Mouse (Mus musculus) spleen, adult 2 months (tissue): ENCODE data around the gene Gpr160. TPM values are rescaled to one million over a fixed set of nuclear protein-coding genes. Genes with fewer than 3 reads are reported as not detected.
A peak's percentile ranks its signal among the peaks of the same experiment; 100 is the strongest.

ENCODE experiments used
- DNase-seq, 2 experiments: peaks; one replicate each; pipeline versions ENCODE4 v3.0.0 to v3.0.0-alpha.2; 2012 to 2021; ENCODE audit warnings: low spot score in 2 of 2, low read depth in 1 of 2
- H3K27ac ChIP-seq: fragments of 200-500 bp; 2 replicates; pipeline ENCODE4 v1.5.1; 2012; ENCODE audit warnings: low read length, inconsistent platforms; ENCODE audit not compliant: insufficient read depth
- H3K27me3 ChIP-seq: fragments of 200-500 bp; 2 replicates; pipeline ENCODE4 v1.6.1; 2012; ENCODE audit warnings: mild to moderate bottlenecking, moderate library complexity, low read length, inconsistent platforms; ENCODE audit not compliant: control insufficient read depth, insufficient read depth
- H3K36me3 ChIP-seq: fragments of 200-500 bp; 2 replicates; pipeline ENCODE4 v1.6.1; 2012; ENCODE audit warnings: mild to moderate bottlenecking, low read length, inconsistent platforms; ENCODE audit not compliant: control insufficient read depth, insufficient read depth
- H3K4me1 ChIP-seq: fragments of 200-500 bp; 2 replicates; pipeline ENCODE4 v1.6.1; 2011; ENCODE audit warnings: inconsistent platforms; ENCODE audit not compliant: control insufficient read depth, insufficient read depth, insufficient read length
- H3K4me3 ChIP-seq: fragments of 200-500 bp; 2 replicates; pipeline ENCODE4 v1.5.1; 2011; ENCODE audit warnings: mild to moderate bottlenecking, inconsistent platforms; ENCODE audit not compliant: insufficient read depth, insufficient read length; ENCODE audit errors: extremely low read depth
- CTCF ChIP-seq: fragments of 200-500 bp; IDR thresholded peaks from 2 replicates; pipeline ENCODE4 v1.5.1; 2011; ENCODE audit warnings: mild to moderate bottlenecking, inconsistent platforms; ENCODE audit not compliant: insufficient read depth, insufficient read length, insufficient replicate concordance; ENCODE audit errors: extremely low read depth
- POLR2A ChIP-seq: fragments of 200-500 bp; IDR thresholded peaks from 2 replicates; pipeline ENCODE4 v1.6.1; 2011; ENCODE audit warnings: low read depth, low read length, inconsistent platforms
- WGBS: fragments of 180-500 bp; shearing (Covaris S2); methylation state at CpG from one replicate; pipeline ENCODE4 v1.1.7; 2018; 5-methylcytosine and 5-hydroxymethylcytosine counted together
- polyA plus RNA-seq: library from polyadenylated mRNA; depleted of rRNA; stranded (reverse); fragments of >200 nt; gene quantifications from 2 replicates; pipeline ENCODE4 v1.2.3, GENCODE M21; 2012; rRNA removed

Gpr160 gene
- 3.5 and 3.8 TPM in 2 replicates for polyA plus RNA-seq

- H3K4me1 ChIP-seq: no peaks in the 10 kb centered on the region; the same call in 1 of the 2 replicates
- peak; percentile 38 to 61 for DNase-seq
- peak; percentile 46; the same call in 1 of the 2 replicates for TF ChIP-seq CTCF
- TF ChIP-seq POLR2A: no peak
- H3K27ac ChIP-seq: no peak within 1 kb of the TSS
- 1% methylated on average over 75 of the region's 75 CpGs for WGBS
- H3K4me3 ChIP-seq: peak within 1 kb of the TSS; percentile 69
- peaks cover 6% of the 10 kb centered on the region; the same call in 1 of the 2 replicates for H3K27me3 ChIP-seq
- H3K36me3 ChIP-seq: no peaks in the 10 kb centered on the region
Observed at GRCm38 (mm10) chr3:30855604-30856458, at the start of gene Gpr160. Gene Gpr160, plus strand, starts transcription at chr3:30855950.

DNA sequence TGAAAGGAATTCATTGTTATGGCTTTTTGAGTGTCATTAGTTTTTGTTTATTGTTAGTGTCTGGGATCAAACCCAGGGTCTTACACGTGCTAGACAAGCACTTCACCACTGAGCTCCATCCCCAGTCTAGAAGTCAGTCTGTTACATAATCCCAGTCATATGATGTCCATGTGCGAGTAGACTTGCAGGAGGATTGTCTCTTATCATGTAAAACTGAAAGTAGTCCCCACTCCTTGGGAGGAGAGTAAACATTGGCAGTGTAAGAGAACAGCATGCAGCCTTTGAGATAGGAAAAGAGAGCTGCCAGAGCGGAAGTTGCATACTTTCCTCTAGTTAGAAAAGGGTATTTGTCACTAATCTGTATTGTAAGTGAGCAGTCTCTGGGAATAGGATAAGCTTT is 42.9 kb upstream of the Gpr160 start:
- no peaks in the 10 kb centered on the region for H3K4me1 ChIP-seq
- H3K36me3 ChIP-seq: peaks cover 26% of the 10 kb centered on the region
- H3K27me3 ChIP-seq: no peaks in the 10 kb centered on the region
- no peak for TF ChIP-seq POLR2A
- TF ChIP-seq CTCF: no peak
- WGBS: 85% methylated on average over 3 of the region's 3 CpGs
- DNase-seq: no peak
- H3K4me3 ChIP-seq: no peak overlapping the region
- no peak overlapping the region for H3K27ac ChIP-seq

GRCm38 (mm10) chr3:30818630-30819125 is 37.1 kb upstream of the Gpr160 start:
- 95% methylated on average over 16 of the region's 16 CpGs for WGBS

GRCm38 (mm10) chr3:30822163-30822562 is 33.6 kb upstream of the Gpr160 start:
- no peak overlapping the region for H3K27ac ChIP-seq
- no peak for TF ChIP-seq POLR2A
- TF ChIP-seq CTCF: no peak
- H3K4me1 ChIP-seq: no peaks in the 10 kb centered on the region; the same call in 1 of the 2 replicates
- 94% methylated on average over 8 of the region's 8 CpGs for WGBS
- peaks cover 15% of the 10 kb centered on the region for H3K36me3 ChIP-seq
- no peak overlapping the region for H3K4me3 ChIP-seq
- DNase-seq: no peak
- H3K27me3 ChIP-seq: no peaks in the 10 kb centered on the region

More at GRCm38 (mm10) chr3:30818630-30819125, 37.1 kb upstream of the Gpr160 start:
- DNase-seq: no peak
- H3K4me3 ChIP-seq: no peak overlapping the region
- H3K4me1 ChIP-seq: no peaks in the 10 kb centered on the region; the same call in 1 of the 2 replicates
- no peaks in the 10 kb centered on the region for H3K27me3 ChIP-seq
- no peak overlapping the region for H3K27ac ChIP-seq
- H3K36me3 ChIP-seq: peaks cover 21% of the 10 kb centered on the region
- TF ChIP-seq CTCF (no peak), POLR2A (no peak)

DNA sequence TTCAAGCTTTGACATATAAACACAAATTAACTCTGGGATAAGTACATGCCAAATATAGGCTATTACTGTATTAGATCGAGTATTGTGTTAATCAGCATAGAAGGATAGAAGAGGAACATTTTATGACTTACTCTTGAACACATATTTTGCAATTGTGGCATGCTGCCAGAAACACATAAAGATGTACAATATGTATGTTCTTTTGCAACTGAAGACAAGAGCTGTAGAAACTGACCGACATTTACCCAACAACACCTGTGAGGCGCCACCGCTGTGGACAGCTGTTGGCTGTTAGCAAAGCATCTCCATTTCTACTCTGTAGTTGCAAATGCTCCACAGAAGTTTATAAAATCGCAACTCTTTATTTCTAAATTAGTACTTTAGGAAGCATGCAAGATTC is 29.7 kb upstream of the Gpr160 start:
- Histone ChIP-seq H3K4me1 (no peaks in the 10 kb centered on the region), H3K4me3 (no peak overlapping the region), H3K36me3 (peaks cover 5% of the 10 kb centered on the region; the same call in 1 of the 2 replicates), H3K27ac (no peak overlapping the region), H3K27me3 (no peaks in the 10 kb centered on the region)
- 91% methylated on average over 5 of the region's 5 CpGs for WGBS
- no peak for DNase-seq
- TF ChIP-seq CTCF (no peak), POLR2A (no peak)

DNA sequence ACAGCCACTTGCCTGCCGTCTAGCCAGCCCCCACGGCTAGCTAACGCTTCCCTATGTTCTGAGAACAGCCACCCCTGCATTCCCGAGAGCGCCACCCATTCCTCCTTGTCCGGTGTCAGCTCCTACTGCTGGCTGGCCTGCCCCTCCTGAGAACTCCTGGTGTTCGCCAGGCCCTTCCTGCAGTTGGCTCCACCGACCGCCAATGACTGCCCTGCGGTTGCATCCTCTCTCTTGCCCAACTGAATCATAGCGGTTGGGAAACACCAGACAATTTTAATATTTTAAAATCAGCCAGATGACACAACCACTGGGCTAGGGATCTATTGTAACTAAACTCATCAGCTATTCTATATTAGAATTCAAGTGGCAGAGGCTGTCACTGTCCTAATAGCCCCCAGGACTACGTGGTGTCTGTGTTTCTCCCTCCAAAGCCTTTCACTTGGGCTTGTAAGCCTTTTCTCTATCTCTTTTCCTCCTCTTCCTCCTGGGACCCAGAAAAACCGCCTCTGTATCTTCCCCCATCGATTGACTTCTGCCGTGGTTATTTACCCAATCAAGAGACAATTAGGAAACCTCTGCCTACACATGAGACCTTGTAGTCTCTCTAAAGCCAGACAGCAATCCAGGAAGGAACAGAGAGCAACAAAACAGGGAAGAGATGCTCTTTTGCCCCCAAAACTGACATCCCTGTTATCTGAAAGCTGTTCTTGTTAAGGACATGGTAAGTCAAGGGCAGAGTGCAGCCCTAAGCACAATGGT is 23.7 kb upstream of the Gpr160 start:
- Histone ChIP-seq H3K4me1 (no peaks in the 10 kb centered on the region), H3K27ac (no peak overlapping the region), H3K27me3 (no peaks in the 10 kb centered on the region), H3K36me3 (no peaks in the 10 kb centered on the region), H3K4me3 (no peak overlapping the region)
- TF ChIP-seq POLR2A (no peak), CTCF (no peak)
- WGBS: 83% methylated on average over 15 of the region's 15 CpGs
- no peak for DNase-seq
